Mouse (Mus musculus): ENCODE results near the gene Pdk2.

- peak; percentile 34; the same call in 1 of the 2 replicates for TF ChIP-seq POLR2A (IDR thresholded peaks at IDR 0.05; ENCODE audit: extremely low read depth, insufficient read depth, low read length)
- TF ChIP-seq CTCF (IDR thresholded peaks at IDR 0.05; ENCODE audit: extremely low read depth, insufficient read depth, low read length) = no peak
Measured at GRCm38 (mm10) chr11:95076536-95077111, 35.5 kb upstream of the Pdk2 start, which contains the start of gene Itga3.

Data from cortical plate, adult 2 months (tissue).